Mouse (Mus musculus): ENCODE data around the gene Pik3c2b. TPM values are rescaled to one million over a fixed set of nuclear protein-coding genes. Genes with fewer than 3 reads are reported as not detected.

Gene Pik3c2b
- polyA plus RNA-seq, 1 experiment = 38.2 TPM

DNA sequence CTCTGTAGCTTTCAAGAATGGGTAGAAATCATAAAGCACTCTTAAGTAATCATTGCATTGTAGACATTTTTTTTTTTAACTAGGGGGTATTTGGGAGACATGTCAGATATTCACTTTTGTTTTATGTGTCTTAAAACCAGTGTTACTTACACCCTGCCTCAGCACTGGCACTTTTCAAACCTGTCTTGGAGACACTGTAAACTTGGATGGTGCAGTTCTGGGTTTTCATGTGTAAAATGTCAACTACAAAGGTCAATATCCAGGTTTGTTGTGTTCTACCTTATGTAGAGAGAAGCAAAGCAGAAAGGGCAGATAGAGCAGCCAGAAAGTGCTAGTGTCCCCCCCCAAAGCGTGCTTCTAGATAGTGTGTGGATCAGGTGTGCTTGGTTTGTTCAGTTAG lies 92.9 kb downstream of the Pik3c2b start:
- no peak overlapping the region for H3K27ac ChIP-seq (ENCODE audit: insufficient read depth, low read depth, low read length)
- 0 out of 2 replicates have a peak, but pooled peaks cover 2% of the 10 kb centered on the region for H3K4me1 ChIP-seq (ENCODE audit: control insufficient read depth, insufficient read depth, low read length)
- no peak for TF ChIP-seq POLR2A (IDR thresholded peaks at IDR 0.05; ENCODE audit: insufficient read depth, low read depth, low read length)
- TF ChIP-seq CTCF (IDR thresholded peaks at IDR 0.05; ENCODE audit: insufficient read depth, low read depth, low read length) = no peak
- H3K4me3 ChIP-seq (ENCODE audit: insufficient read depth, low read depth, low read length) = no peak overlapping the region
- 100% methylated on average over 1 of the region's 1 CpGs for WGBS

DNA sequence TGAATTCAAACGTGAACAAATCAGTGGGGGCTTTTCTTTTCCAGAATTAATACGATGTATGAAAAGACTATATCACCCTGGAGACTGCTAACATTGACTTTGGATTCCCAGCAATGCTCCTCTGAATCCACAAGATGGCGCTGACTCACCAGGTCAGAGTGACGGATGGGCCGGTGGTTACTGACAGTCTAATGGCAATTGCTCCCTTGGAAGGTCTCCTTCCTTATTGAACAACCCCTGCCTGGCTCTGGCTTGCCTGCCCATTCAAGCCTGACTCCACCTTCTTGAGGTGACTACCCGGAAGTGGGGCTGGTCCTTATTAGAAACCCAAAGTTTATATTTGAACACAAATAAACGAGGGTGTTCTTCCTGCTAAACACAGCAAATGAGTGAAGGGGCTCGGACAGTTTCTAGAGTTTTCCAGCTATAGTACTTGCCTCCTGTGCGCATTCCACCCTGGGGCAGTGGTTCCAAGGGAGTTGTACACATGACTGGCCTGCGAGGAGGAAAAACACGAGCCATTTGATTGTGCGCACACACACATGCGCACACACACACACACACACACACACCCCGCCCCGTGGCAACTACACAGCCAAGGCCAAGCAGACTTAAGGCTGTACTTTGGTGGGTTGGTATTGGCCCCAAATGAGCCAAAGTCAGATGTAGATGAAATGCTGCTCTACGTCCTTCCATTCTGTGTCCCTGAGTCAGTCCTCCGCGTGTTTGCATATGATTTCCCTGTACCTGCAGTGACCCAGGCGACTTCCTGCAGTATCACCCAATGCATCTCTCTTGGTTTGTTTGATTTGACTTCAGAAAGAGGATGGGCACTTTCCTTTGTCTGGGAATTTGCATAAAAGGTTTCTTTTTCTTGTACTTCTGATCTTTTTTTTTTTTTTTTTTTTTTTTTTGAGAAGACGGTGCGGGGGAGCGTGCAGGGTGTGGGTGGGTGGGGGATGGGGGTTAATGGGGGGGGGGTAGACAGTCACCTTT lies 100.8 kb downstream of the Pik3c2b start:
- Histone ChIP-seq H3K4me1 (ENCODE audit: control insufficient read depth, insufficient read depth, low read length) (no peaks in the 10 kb centered on the region; the same call in 1 of the 2 replicates), H3K27ac (ENCODE audit: insufficient read depth, low read depth, low read length) (no peak overlapping the region), H3K4me3 (ENCODE audit: insufficient read depth, low read depth, low read length) (no peak overlapping the region)
- WGBS = 61% methylated on average over 22 of the region's 22 CpGs
- TF ChIP-seq CTCF (IDR thresholded peaks at IDR 0.05; ENCODE audit: insufficient read depth, low read depth, low read length) (peak; percentile 36; the same call in 1 of the 2 replicates), POLR2A (IDR thresholded peaks at IDR 0.05; ENCODE audit: insufficient read depth, low read depth, low read length) (no peak)

DNA sequence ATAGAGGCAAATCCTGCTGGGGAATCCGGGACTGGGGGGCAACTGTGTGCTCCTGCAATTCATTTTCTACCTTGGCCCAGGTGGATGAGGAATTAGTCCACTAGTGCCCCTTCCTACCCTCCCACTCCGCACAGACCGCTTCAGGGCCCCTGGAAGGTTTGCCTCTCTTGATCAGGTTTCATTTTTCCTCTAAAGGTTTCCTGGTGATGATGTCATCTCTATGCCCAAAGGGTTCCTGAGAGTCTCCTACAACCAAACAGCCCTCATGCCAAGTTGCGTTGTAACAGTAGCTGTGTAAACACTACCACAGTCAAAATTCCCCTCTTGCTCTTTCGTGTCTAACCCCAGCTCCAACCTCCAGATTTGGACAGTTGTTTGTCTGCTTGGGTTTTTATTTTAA lies 101.9 kb downstream of the Pik3c2b start:
- H3K4me1 ChIP-seq (ENCODE audit: control insufficient read depth, insufficient read depth, low read length) = no peaks in the 10 kb centered on the region; the same call in 1 of the 2 replicates
- TF ChIP-seq CTCF (IDR thresholded peaks at IDR 0.05; ENCODE audit: insufficient read depth, low read depth, low read length) (no peak), POLR2A (IDR thresholded peaks at IDR 0.05; ENCODE audit: insufficient read depth, low read depth, low read length) (no peak)
- H3K4me3 ChIP-seq (ENCODE audit: insufficient read depth, low read depth, low read length) = no peak overlapping the region
- H3K27ac ChIP-seq (ENCODE audit: insufficient read depth, low read depth, low read length) = no peak overlapping the region
- WGBS = 83% methylated on average over 5 of the region's 5 CpGs

GRCm38 (mm10) chr1:133148122-133148521 lies 102.7 kb downstream of the Pik3c2b start:
- TF ChIP-seq CTCF (IDR thresholded peaks at IDR 0.05; ENCODE audit: insufficient read depth, low read depth, low read length) = no peak
- TF ChIP-seq POLR2A (IDR thresholded peaks at IDR 0.05; ENCODE audit: insufficient read depth, low read depth, low read length) = no peak
- Histone ChIP-seq H3K27ac (ENCODE audit: insufficient read depth, low read depth, low read length) (no peak overlapping the region), H3K4me1 (ENCODE audit: control insufficient read depth, insufficient read depth, low read length) (no peaks in the 10 kb centered on the region; the same call in 1 of the 2 replicates), H3K4me3 (ENCODE audit: insufficient read depth, low read depth, low read length) (no peak overlapping the region)
- WGBS = 95% methylated on average over 8 of the region's 8 CpGs

DNA sequence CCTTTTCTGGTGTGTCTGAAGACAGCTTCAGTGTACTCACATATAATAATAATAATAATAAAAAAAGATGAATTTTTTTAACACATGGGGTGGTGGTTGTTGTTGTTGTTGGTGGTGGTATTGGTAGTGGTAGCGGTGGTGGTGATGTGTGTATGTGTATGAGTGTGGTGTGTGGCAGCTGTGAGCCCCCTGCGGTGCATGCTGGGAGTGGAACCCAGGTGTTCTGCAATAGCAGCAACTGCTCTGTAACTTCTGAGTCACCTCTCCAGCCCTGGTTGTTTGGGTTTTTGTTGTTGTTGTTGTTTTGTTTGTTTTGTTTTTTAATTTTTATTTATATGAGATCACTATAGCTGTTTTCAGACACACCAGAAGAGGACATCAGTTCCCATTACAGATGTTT lies 105.1 kb downstream of the Pik3c2b start:
- Histone ChIP-seq H3K4me3 (ENCODE audit: insufficient read depth, low read depth, low read length) (no peak overlapping the region), H3K27ac (ENCODE audit: insufficient read depth, low read depth, low read length) (no peak overlapping the region), H3K4me1 (ENCODE audit: control insufficient read depth, insufficient read depth, low read length) (no peaks in the 10 kb centered on the region; the same call in 1 of the 2 replicates)
- WGBS = 89% methylated on average over 2 of the region's 2 CpGs
- TF ChIP-seq CTCF (IDR thresholded peaks at IDR 0.05; ENCODE audit: insufficient read depth, low read depth, low read length) (no peak), POLR2A (IDR thresholded peaks at IDR 0.05; ENCODE audit: insufficient read depth, low read depth, low read length) (no peak)

DNA sequence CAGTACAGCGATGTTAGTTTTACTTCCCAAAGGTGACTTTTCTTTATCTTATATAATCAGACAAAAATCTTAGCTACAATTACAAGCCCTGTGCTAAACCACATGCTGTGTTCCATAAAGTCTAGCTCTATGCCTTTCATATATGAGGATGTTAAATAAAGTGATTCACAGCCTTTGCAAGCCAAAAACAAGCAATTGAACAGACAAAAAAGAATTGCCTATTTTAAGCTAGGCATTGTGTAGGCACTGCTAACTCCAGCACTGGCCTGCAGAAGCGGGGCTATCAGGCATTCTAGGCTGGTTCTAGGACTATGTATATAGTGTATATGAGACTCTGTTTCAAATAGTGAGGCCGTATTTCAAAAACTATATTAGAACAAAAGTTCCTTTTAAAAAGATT lies 106.7 kb downstream of the Pik3c2b start:
- 88% methylated on average over 3 of the region's 3 CpGs for WGBS
- TF ChIP-seq POLR2A (IDR thresholded peaks at IDR 0.05; ENCODE audit: insufficient read depth, low read depth, low read length) = no peak
- TF ChIP-seq CTCF (IDR thresholded peaks at IDR 0.05; ENCODE audit: insufficient read depth, low read depth, low read length) = no peak
- Histone ChIP-seq H3K4me1 (ENCODE audit: control insufficient read depth, insufficient read depth, low read length) (no peaks in the 10 kb centered on the region), H3K27ac (ENCODE audit: insufficient read depth, low read depth, low read length) (no peak overlapping the region), H3K4me3 (ENCODE audit: insufficient read depth, low read depth, low read length) (no peak overlapping the region)

DNA sequence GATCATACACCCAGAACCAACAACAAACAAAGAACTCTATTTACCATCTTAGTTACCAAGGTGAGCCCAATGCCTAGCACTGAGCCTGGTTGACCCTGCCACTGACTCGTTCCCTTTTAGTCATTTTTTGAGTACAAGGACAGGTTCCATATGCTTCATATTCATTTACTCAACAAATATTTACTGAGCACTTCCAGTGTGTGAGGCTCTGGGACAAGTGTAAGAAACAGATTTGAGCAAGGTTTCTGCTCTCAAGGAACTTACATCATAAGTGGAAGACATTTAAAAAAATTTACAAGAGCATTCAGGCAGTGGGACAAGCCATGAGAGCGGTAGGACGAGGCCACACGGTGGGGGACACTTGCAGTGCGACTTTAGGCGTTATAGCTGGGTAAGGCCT lies 109.8 kb downstream of the Pik3c2b start:
- Histone ChIP-seq H3K27ac (ENCODE audit: insufficient read depth, low read depth, low read length) (no peak overlapping the region), H3K4me3 (ENCODE audit: insufficient read depth, low read depth, low read length) (no peak overlapping the region), H3K4me1 (ENCODE audit: control insufficient read depth, insufficient read depth, low read length) (peaks cover 5% of the 10 kb centered on the region)
- TF ChIP-seq POLR2A (IDR thresholded peaks at IDR 0.05; ENCODE audit: insufficient read depth, low read depth, low read length) = no peak
- no peak for TF ChIP-seq CTCF (IDR thresholded peaks at IDR 0.05; ENCODE audit: insufficient read depth, low read depth, low read length)
- 92% methylated on average over 6 of the region's 6 CpGs for WGBS

Other genes with a start within 250 kb of the Pik3c2b start
- not detected in 2 replicates for gene Lrrn2, start 165.4 kb upstream of the Pik3c2b start, polyA plus RNA-seq (2012; ENCODE audit: insufficient read depth, insufficient read length, low replicate concordance, missing spikeins)
- 64.3 and 103 TPM in 2 replicates for gene Mdm4, start 15.1 kb upstream of the Pik3c2b start, polyA plus RNA-seq (2012; ENCODE audit: insufficient read depth, insufficient read length, low replicate concordance, missing spikeins)
- not detected in 2 replicates for gene Ppp1r15b, start 85.5 kb downstream of the Pik3c2b start, polyA plus RNA-seq (2012; ENCODE audit: insufficient read depth, insufficient read length, low replicate concordance, missing spikeins)
- gene Plekha6, start 118.5 kb downstream of the Pik3c2b start, polyA plus RNA-seq (2012; ENCODE audit: insufficient read depth, insufficient read length, low replicate concordance, missing spikeins) = not detected in 2 replicates

Measured in olfactory bulb, adult 2 months (tissue).